ENCODE assay signal across 29 mouse cellular contexts in the genomic region with DNA sequence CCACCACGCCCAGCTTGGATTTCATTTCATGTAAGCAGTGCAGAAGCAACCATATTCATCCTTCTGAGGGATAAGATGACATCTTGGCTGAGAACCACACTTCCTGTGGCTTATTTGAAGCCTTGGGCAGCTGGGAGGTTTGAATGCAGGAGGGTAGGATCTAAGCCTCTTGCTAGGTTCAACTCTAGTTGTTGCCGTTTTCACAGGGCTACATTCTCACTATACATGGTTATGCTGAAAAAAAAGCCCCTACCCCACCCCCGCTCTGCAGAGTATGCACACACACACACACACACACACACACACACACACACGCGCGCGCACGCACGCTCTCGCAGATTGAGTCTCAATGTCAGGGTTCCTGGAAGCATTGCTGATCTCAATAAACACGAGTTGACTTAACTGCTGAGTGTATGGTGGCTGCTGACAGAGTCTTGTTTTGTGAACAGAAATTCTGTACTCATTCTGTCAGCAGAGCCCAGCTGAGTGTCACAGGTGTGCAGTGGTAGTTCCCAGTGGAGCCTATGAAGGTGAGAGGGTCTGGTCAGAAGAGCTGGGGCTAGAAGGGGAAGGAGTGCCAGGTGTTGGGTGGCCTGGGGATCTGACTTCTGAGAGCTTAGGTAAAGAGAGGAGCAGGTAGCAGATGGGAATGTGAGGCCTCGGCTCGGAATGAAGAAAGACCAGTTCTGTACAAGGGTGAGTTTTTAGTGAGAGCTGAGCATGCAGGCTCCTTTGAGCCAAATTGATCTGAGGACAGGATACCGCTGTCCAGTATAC. TPM values are rescaled to one million over a fixed set of nuclear protein-coding genes. Genes with fewer than 3 reads are reported as not detected.
A peak's percentile ranks its signal among the peaks of the same experiment; 100 is the strongest.
DNase-seq lines count a peak whose midpoint lies in the region; ATAC-seq and TF ChIP-seq lines count a peak whose summit lies in the region.
"Had no signal": no experiment of that assay in that cellular context is flagged by ENCODE, and none has a peak within 500 bp of the region (broad histone marks: within the 10 kb centered on the region; RNA-seq: fewer than 3 reads in every experiment).

No protein-coding gene starts in this region.

- peak overlapping the region; percentile 43 for H3K27ac ChIP-seq in lung, embryonic 15.5 days
- H3K27ac ChIP-seq in gastrocnemius, adult 2 months = no peak overlapping the region
- H3K27ac ChIP-seq: embryonic facial prominence, embryonic 13.5 days; forebrain, embryonic 13.5 days; heart, embryonic 10.5 days; hindbrain, embryonic 13.5 days; kidney, embryonic 15.5 days; limb, embryonic 10.5 days; liver, embryonic 15.5 days; macrophage; midbrain, embryonic 15.5 days; stomach, embryonic 15.5 days had no signal

- 81% methylated on average over 14 of the region's 14 CpGs for WGBS in lung, embryonic 15.5 days

- no peak for ATAC-seq in CD4-positive, CD25-positive, alpha-beta regulatory T cell, adult 4 months
- ATAC-seq in lung, embryonic 15.5 days (ENCODE audit: borderline replicate concordance, extremely low read depth, low FRiP score, low TSS enrichment) = peak; percentile 61; the same call in 1 of the 2 replicates
- ATAC-seq: forebrain, embryonic 13.5 days; midbrain, embryonic 15.5 days; Patski had no signal

- no peaks in the 10 kb centered on the region for H3K27me3 ChIP-seq in lung, embryonic 15.5 days
- H3K27me3 ChIP-seq: CH12.LX; embryonic facial prominence, embryonic 13.5 days; forebrain, embryonic 13.5 days; hindbrain, embryonic 13.5 days; kidney, embryonic 15.5 days; liver, embryonic 15.5 days; midbrain, embryonic 15.5 days; Patski; stomach, embryonic 15.5 days had no signal

- H3K36me3 ChIP-seq in lung, embryonic 15.5 days = peaks cover 16% of the 10 kb centered on the region

- intact Hi-C loops in gastrocnemius, adult 2 months (cut with DNase I) = no loop called here

- H3K9me3 ChIP-seq in lung, embryonic 15.5 days = no peaks in the 10 kb centered on the region
- H3K9me3 ChIP-seq: embryonic facial prominence, embryonic 13.5 days; forebrain, embryonic 13.5 days; G1E; heart, embryonic 10.5 days; hindbrain, embryonic 13.5 days; kidney, embryonic 15.5 days; limb, embryonic 10.5 days; liver, embryonic 15.5 days; midbrain, embryonic 15.5 days; stomach, embryonic 15.5 days had no signal

- TF ChIP-seq CTCF in gastrocnemius, adult 2 months (IDR thresholded peaks at IDR 0.05) = no peak

- peak; percentile 25 for DNase-seq in CD4-positive, CD25-positive, alpha-beta regulatory T cell, adult 2 months (ENCODE audit: low read depth, low spot score)
- DNase-seq in lung, postnatal 36 days = no peak
- peak; percentile 56 for DNase-seq in T-cell, adult 2 months (ENCODE audit: low spot score)
- DNase-seq in thymus, postnatal 10 days (ENCODE audit: low spot score in 2 of 2) = peak; percentile 57 to 60
- no peak for DNase-seq in gastrocnemius, adult 2 months
- DNase-seq in adrenal gland, adult 2 months = no peak
- DNase-seq: adrenal gland, postnatal 10 days; cerebellum, adult 18-20 months; cerebellum, postnatal 14 days; heart, postnatal 14 days; kidney, adult 11 months; liver; right cerebral cortex, adult 18-20 months had no signal

- H3K4me1 ChIP-seq in lung, embryonic 15.5 days = peaks cover 22% of the 10 kb centered on the region

- H3K4me3 ChIP-seq in lung, embryonic 15.5 days = no peak overlapping the region
- no peak overlapping the region for H3K4me3 ChIP-seq in gastrocnemius, adult 2 months
- H3K4me3 ChIP-seq: embryonic facial prominence, embryonic 13.5 days; erythroblast, embryonic 14.5 days; forebrain, embryonic 13.5 days; heart, embryonic 10.5 days; hindbrain, embryonic 13.5 days; kidney, embryonic 15.5 days; limb, embryonic 10.5 days; liver, embryonic 15.5 days; midbrain, embryonic 15.5 days; stomach, embryonic 15.5 days had no signal

- no peak overlapping the region for H3K4me2 ChIP-seq in lung, embryonic 15.5 days
- H3K4me2 ChIP-seq: embryonic facial prominence, embryonic 13.5 days; forebrain, embryonic 13.5 days; hindbrain, embryonic 13.5 days; kidney, embryonic 15.5 days; liver, embryonic 15.5 days; midbrain, embryonic 15.5 days; stomach, embryonic 15.5 days had no signal

- no peak overlapping the region for H3K9ac ChIP-seq in lung, embryonic 15.5 days
- H3K9ac ChIP-seq: embryonic facial prominence, embryonic 13.5 days; forebrain, embryonic 13.5 days; hindbrain, embryonic 13.5 days; kidney, embryonic 15.5 days; liver, embryonic 15.5 days; midbrain, embryonic 15.5 days; stomach, embryonic 15.5 days had no signal

RNA-seq across cellular contexts. Expression of a gene that starts 5.1 kb away (rescaled TPM):
- polyA plus RNA-seq in CD4-positive, CD25-positive, alpha-beta regulatory T cell, adult 4 months (2017; shearing (Covaris generic)) = 1 to 10 TPM in 1 of 2 experiments, under 1 TPM in 1; 0.67 to 1.9 TPM
- 4.9 and 5.4 TPM in 2 replicates for polyA plus RNA-seq in lung, embryonic 15.5 days (2015; fragmentation: Nextera tagmentation; extraction: Ambion mirVana)
- 1 to 10 TPM; 3.2 to 4.1 TPM for total RNA-seq in gastrocnemius, adult 2 months (2021)
- total RNA-seq in adrenal gland, adult 2 months (2021) = 1 to 10 TPM; 4.4 to 5.8 TPM
- polyA plus RNA-seq in adrenal gland, adult 2 months (2012; rRNA removed) = 6.4 and 8.3 TPM in 2 replicates
- polyA plus RNA-seq: macrophage had no signal

RNA-seq across cellular contexts. Expression of a gene that starts 5.2 kb away (rescaled TPM):
- polyA plus RNA-seq in CD4-positive, CD25-positive, alpha-beta regulatory T cell, adult 4 months (2017; shearing (Covaris generic)) = 10 to 100 TPM; 15.4 to 21.4 TPM
- polyA plus RNA-seq in lung, embryonic 15.5 days (2015; fragmentation: Nextera tagmentation; extraction: Ambion mirVana) = 15.7 and 17.0 TPM in 2 replicates
- 1 to 10 TPM; 4.0 to 4.4 TPM for total RNA-seq in gastrocnemius, adult 2 months (2021)
- total RNA-seq in adrenal gland, adult 2 months (2021) = 1 to 10 TPM; 4.4 to 7.8 TPM
- 10.5 and 15.5 TPM in 2 replicates for polyA plus RNA-seq in adrenal gland, adult 2 months (2012; rRNA removed)

Comparison
In these comparisons a context has a peak if more than half of its experiments do, and no peak if none do; other contexts are left out.
1. DNase-seq: peak in CD4-positive, CD25-positive, alpha-beta regulatory T cell, adult 2 months (single experiment), T-cell, adult 2 months (single experiment) and thymus, postnatal 10 days (2 of 2); none in lung, postnatal 36 days (single experiment), gastrocnemius, adult 2 months (single experiment) and adrenal gland, adult 2 months (single experiment).